Mouse (Mus musculus) kidney, embryonic 16.5 days (tissue): Measurements from ENCODE around the gene Noc4l. TPM values are rescaled to one million over a fixed set of nuclear protein-coding genes. Genes with fewer than 3 reads are reported as not detected.
A peak's percentile ranks its signal among the peaks of the same experiment; 100 is the strongest.

Experiments used
- ATAC-seq: fragments of 200-750 bp; cut with Nextera tagmentation; 2 replicates; pipeline ENCODE4 v1.8.0; 2017; ENCODE audit warnings: moderate TSS enrichment; ENCODE audit not compliant: low FRiP score, low TSS enrichment
- H3K27ac ChIP-seq: fragments of 300-500 bp; sonication (generic); 2 replicates; pipeline ENCODE4 v1.5.1; 2014; ENCODE audit warnings: low read length
- H3K27me3 ChIP-seq: fragments of 300-500 bp; sonication (generic); 2 replicates; pipeline ENCODE4 v1.6.1; 2014; ENCODE audit warnings: low read length, control low read depth, mixed read lengths; ENCODE audit not compliant: insufficient read depth
- H3K36me3 ChIP-seq: fragments of 300-500 bp; sonication (generic); 2 replicates; pipeline ENCODE4 v1.6.1; 2014; ENCODE audit warnings: low read length, control low read depth, mixed read lengths; ENCODE audit not compliant: insufficient read depth
- H3K4me1 ChIP-seq: fragments of 300-500 bp; sonication (generic); 2 replicates; pipeline ENCODE4 v1.6.1; 2014; ENCODE audit warnings: low read length, control low read depth, mixed read lengths; ENCODE audit not compliant: insufficient read depth
- H3K4me2 ChIP-seq: fragments of 300-500 bp; sonication (generic); replicated peaks from 2 replicates; pipeline ENCODE4 v1.6.1; 2014; ENCODE audit warnings: low read depth, low read length
- H3K4me3 ChIP-seq: fragments of 300-500 bp; sonication (generic); 2 replicates; pipeline ENCODE4 v1.5.1; 2014; ENCODE audit warnings: mild to moderate bottlenecking, low read length
- H3K9ac ChIP-seq: fragments of 300-500 bp; sonication (generic); replicated peaks from 2 replicates; pipeline ENCODE4 v1.6.1; 2014; ENCODE audit warnings: low read length
- H3K9me3 ChIP-seq: fragments of 300-500 bp; sonication (generic); 2 replicates; pipeline ENCODE4 v1.6.1; 2016; ENCODE audit warnings: low read length, control low read depth
- WGBS: fragments of 180-500 bp; shearing (Covaris S2); extraction: QIAGEN DNeasy Blood & Tissue Kit; methylation state at CpG from one replicate; pipeline ENCODE4 v1.1.7; 2014; 5-methylcytosine and 5-hydroxymethylcytosine counted together
- polyA plus RNA-seq: library from polyadenylated mRNA; unstranded; fragments of >200 nt; fragmentation: Nextera tagmentation; extraction: Ambion mirVana; gene quantifications from 2 replicates; pipeline ENCODE4 v1.2.1, GENCODE M21; 2015

Gene Noc4l
- polyA plus RNA-seq, 1 experiment from 2014 or later = 58.9 TPM

- H3K4me1 ChIP-seq = no peaks in the 10 kb centered on the region
- H3K4me3 ChIP-seq = peak overlapping the region; percentile 27; the same call in 1 of the 2 replicates
- H3K9me3 ChIP-seq = no peaks in the 10 kb centered on the region
- H3K4me2 ChIP-seq = peak overlapping the region; percentile 43
- H3K36me3 ChIP-seq = no peaks in the 10 kb centered on the region
- 25% methylated on average over 12 of the region's 12 CpGs for WGBS
- no peaks in the 10 kb centered on the region for H3K27me3 ChIP-seq
- peak overlapping the region; percentile 61 for H3K9ac ChIP-seq
- H3K27ac ChIP-seq = no peak overlapping the region
- peak; percentile 4; the same call in 1 of the 2 replicates for ATAC-seq
These were observed 13.8 kb downstream of the Noc4l start for GRCm38 (mm10) chr5:110639459-110639858.

- 73% methylated on average over 7 of the region's 7 CpGs for WGBS
- no peak overlapping the region for H3K9ac ChIP-seq
- no peak overlapping the region for H3K27ac ChIP-seq
- no peak overlapping the region for H3K4me2 ChIP-seq
- H3K4me1 ChIP-seq = no peaks in the 10 kb centered on the region
- H3K4me3 ChIP-seq = no peak overlapping the region
- ATAC-seq = no peak
- H3K9me3 ChIP-seq = no peaks in the 10 kb centered on the region
- H3K36me3 ChIP-seq = no peaks in the 10 kb centered on the region
- no peaks in the 10 kb centered on the region for H3K27me3 ChIP-seq
These were observed 14.7 kb downstream of the Noc4l start for GRCm38 (mm10) chr5:110638306-110639074.

- 42% methylated on average over 6 of the region's 6 CpGs for WGBS
- no peak for ATAC-seq
These were observed 17.1 kb downstream of the Noc4l start for GRCm38 (mm10) chr5:110635951-110636707.

GRCm38 (mm10) chr5:110629525-110630120, 23.6 kb downstream of the Noc4l start:
- Histone ChIP-seq H3K27ac (no peak overlapping the region), H3K4me1 (0 out of 2 replicates have a peak, but pooled peaks cover 5% of the 10 kb centered on the region)

More at GRCm38 (mm10) chr5:110635951-110636707, 17.1 kb downstream of the Noc4l start:
- Histone ChIP-seq H3K4me3 (no peak overlapping the region), H3K27me3 (no peaks in the 10 kb centered on the region), H3K9ac (no peak overlapping the region), H3K4me1 (no peaks in the 10 kb centered on the region), H3K27ac (no peak overlapping the region), H3K9me3 (no peaks in the 10 kb centered on the region), H3K36me3 (no peaks in the 10 kb centered on the region), H3K4me2 (no peak overlapping the region)

GRCm38 (mm10) chr5:110628156-110628555, 25.1 kb downstream of the Noc4l start:
- ATAC-seq = no peak
- Histone ChIP-seq H3K4me2 (peak overlapping the region; percentile 26), H3K4me3 (0 out of 2 replicates have a peak overlapping the region, but pooled peaks have one; percentile 2), H3K27ac (no peak overlapping the region), H3K9ac (no peak overlapping the region), H3K9me3 (no peaks in the 10 kb centered on the region), H3K27me3 (0 out of 2 replicates have a peak, but pooled peaks cover 3% of the 10 kb centered on the region), H3K36me3 (no peaks in the 10 kb centered on the region), H3K4me1 (0 out of 2 replicates have a peak, but pooled peaks cover 5% of the 10 kb centered on the region)
- 14% methylated on average over 19 of the region's 19 CpGs for WGBS

More at GRCm38 (mm10) chr5:110629525-110630120, 23.6 kb downstream of the Noc4l start:
- 79% methylated on average over 2 of the region's 2 CpGs for WGBS
- no peak for ATAC-seq
- Histone ChIP-seq H3K9me3 (no peaks in the 10 kb centered on the region), H3K27me3 (0 out of 2 replicates have a peak, but pooled peaks cover 3% of the 10 kb centered on the region), H3K4me2 (no peak overlapping the region), H3K4me3 (no peak overlapping the region), H3K36me3 (no peaks in the 10 kb centered on the region), H3K9ac (no peak overlapping the region)

- Histone ChIP-seq H3K4me3 (no peak overlapping the region), H3K9ac (no peak overlapping the region), H3K36me3 (no peaks in the 10 kb centered on the region), H3K4me1 (0 out of 2 replicates have a peak, but pooled peaks cover 5% of the 10 kb centered on the region), H3K27me3 (0 out of 2 replicates have a peak, but pooled peaks cover 3% of the 10 kb centered on the region), H3K4me2 (no peak overlapping the region), H3K9me3 (no peaks in the 10 kb centered on the region), H3K27ac (no peak overlapping the region)
- ATAC-seq = no peak
- WGBS = 60% methylated on average over 10 of the region's 10 CpGs
These were observed 25.9 kb downstream of the Noc4l start for GRCm38 (mm10) chr5:110627351-110627750.

GRCm38 (mm10) chr5:110624319-110624718, 28.9 kb downstream of the Noc4l start:
- no peak overlapping the region for H3K9ac ChIP-seq
- H3K4me1 ChIP-seq = 0 out of 2 replicates have a peak, but pooled peaks cover 5% of the 10 kb centered on the region
- H3K4me2 ChIP-seq = no peak overlapping the region
- no peaks in the 10 kb centered on the region for H3K36me3 ChIP-seq
- no peak overlapping the region for H3K27ac ChIP-seq
- no peak for ATAC-seq
- 76% methylated on average over 2 of the region's 2 CpGs for WGBS
- H3K27me3 ChIP-seq = 0 out of 2 replicates have a peak, but pooled peaks cover 3% of the 10 kb centered on the region
- no peaks in the 10 kb centered on the region for H3K9me3 ChIP-seq
- H3K4me3 ChIP-seq = no peak overlapping the region

- no peak for ATAC-seq
- Histone ChIP-seq H3K4me1 (no peaks in the 10 kb centered on the region), H3K4me3 (no peak overlapping the region), H3K27ac (no peak overlapping the region), H3K9me3 (no peaks in the 10 kb centered on the region), H3K36me3 (no peaks in the 10 kb centered on the region), H3K9ac (no peak overlapping the region), H3K4me2 (no peak overlapping the region), H3K27me3 (no peaks in the 10 kb centered on the region)
- 84% methylated on average over 6 of the region's 6 CpGs for WGBS
These were observed 34.0 kb downstream of the Noc4l start for GRCm38 (mm10) chr5:110619226-110619625.

- H3K9ac ChIP-seq = no peak overlapping the region
- WGBS = 77% methylated on average over 5 of the region's 5 CpGs
- H3K36me3 ChIP-seq = no peaks in the 10 kb centered on the region
- H3K4me3 ChIP-seq = no peak overlapping the region
- H3K4me2 ChIP-seq = no peak overlapping the region
- no peaks in the 10 kb centered on the region for H3K27me3 ChIP-seq
- H3K4me1 ChIP-seq = no peaks in the 10 kb centered on the region
- ATAC-seq = no peak
- no peaks in the 10 kb centered on the region for H3K9me3 ChIP-seq
- H3K27ac ChIP-seq = no peak overlapping the region
These were observed 41.6 kb downstream of the Noc4l start for GRCm38 (mm10) chr5:110611435-110612158.
